Mouse (Mus musculus) brown adipose tissue, adult 24 weeks (tissue): ENCODE results near the gene Colca2. TPM values are rescaled to one million over a fixed set of nuclear protein-coding genes. Genes with fewer than 3 reads are reported as not detected.

Experiments
- H3K27ac ChIP-seq: fragments of 200-500 bp; replicated peaks from 2 replicates; pipeline ENCODE4 v1.5.1; 2012; ENCODE audit warnings: low read depth, mild to moderate bottlenecking, low read length
- H3K4me1 ChIP-seq: fragments of 200-500 bp; 2 replicates; pipeline ENCODE4 v1.6.1; 2012; ENCODE audit warnings: low read length, mixed read lengths; ENCODE audit not compliant: control insufficient read depth, insufficient read depth, insufficient read length
- H3K4me3 ChIP-seq: fragments of 200-500 bp; 2 replicates; pipeline ENCODE4 v1.5.1; 2012; ENCODE audit warnings: low read depth, mild to moderate bottlenecking, low read length, moderate library complexity; ENCODE audit not compliant: insufficient read depth
- polyA plus RNA-seq: library from polyadenylated mRNA; stranded (reverse); fragments of >200 nt; gene quantifications from 2 replicates; pipeline ENCODE4 v1.2.4, GENCODE M21; 2012; ENCODE audit not compliant: missing spikeins, insufficient read depth, insufficient read length

The Colca2 gene
- 5.4 and 15.1 TPM in 2 replicates for polyA plus RNA-seq

DNA sequence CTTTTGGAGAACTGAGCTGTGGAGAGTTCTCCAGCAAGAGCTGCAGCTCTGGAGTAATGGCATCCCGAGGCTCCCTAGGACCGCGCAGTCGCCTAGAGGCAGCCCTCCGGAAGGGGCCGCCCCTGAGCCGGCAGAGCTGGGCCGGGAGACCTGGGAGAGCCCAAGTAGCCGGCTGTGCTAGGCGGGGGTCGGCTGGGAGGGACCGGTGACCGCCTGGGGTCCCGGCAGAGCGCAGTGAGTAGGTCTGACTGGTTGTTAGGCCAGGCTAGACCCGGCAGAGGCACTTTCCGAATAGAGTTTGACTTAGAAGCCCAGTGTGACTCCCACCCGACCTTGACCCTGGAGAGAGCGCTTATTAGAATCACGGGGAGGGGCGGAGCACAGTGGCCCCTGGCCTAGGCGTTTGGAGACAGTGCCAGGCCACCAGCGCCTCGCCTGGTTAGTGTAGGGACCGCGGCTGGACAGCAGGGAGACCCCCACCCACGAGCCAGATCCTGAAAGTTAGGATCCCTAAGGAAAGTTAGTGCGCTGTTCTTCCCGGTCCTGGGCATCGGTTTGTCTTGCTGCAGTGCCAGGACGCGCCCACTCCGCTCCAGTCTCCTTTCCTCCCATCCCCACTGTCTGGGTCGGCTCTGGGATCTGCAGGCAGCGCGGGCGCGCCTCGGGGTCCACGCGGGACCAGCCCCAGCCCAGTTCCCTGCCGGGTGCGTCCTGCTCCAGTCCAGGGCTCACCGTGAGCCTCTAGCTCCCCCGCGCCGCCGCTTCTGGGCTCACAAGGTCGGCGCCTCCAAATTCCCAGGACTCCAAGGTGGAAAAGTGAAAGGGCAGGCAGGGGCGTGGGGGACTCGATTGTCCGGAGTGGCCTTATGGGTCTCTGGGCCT is at the start of gene Colca2:
Gene Colca2 (minus strand): TSS at position 70 of the 882 bp plus-strand sequence.
- Histone ChIP-seq H3K4me3 (peak within 1 kb of the TSS; percentile 95), H3K4me1 (no peaks in the 10 kb centered on the region), H3K27ac (peak within 1 kb of the TSS; percentile 99)

DNA sequence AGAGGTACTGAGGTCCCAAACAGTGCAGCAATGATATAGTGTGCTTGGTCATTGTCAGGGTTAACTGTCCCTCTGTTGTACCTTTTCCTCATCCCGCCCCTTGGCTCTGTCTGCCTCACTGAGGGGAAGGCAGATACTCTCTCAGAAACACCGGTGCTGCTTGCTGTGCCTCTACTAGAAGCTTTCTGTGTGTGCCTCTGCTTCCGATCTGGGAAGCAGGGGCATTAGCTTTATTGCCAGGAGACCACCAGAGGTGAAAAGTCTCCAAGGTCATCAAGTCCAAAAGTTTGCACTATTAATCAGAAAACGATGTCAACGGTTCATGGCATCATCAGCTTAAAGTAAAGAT is 49.2 kb upstream of the Colca2 start:
- Histone ChIP-seq H3K4me3 (no peak overlapping the region), H3K27ac (no peak overlapping the region), H3K4me1 (no peaks in the 10 kb centered on the region)

GRCm38 (mm10) chr9:51326619-51327554 is 48.5 kb upstream of the Colca2 start:
- Histone ChIP-seq H3K27ac (no peak overlapping the region), H3K4me1 (no peaks in the 10 kb centered on the region), H3K4me3 (no peak overlapping the region)

DNA sequence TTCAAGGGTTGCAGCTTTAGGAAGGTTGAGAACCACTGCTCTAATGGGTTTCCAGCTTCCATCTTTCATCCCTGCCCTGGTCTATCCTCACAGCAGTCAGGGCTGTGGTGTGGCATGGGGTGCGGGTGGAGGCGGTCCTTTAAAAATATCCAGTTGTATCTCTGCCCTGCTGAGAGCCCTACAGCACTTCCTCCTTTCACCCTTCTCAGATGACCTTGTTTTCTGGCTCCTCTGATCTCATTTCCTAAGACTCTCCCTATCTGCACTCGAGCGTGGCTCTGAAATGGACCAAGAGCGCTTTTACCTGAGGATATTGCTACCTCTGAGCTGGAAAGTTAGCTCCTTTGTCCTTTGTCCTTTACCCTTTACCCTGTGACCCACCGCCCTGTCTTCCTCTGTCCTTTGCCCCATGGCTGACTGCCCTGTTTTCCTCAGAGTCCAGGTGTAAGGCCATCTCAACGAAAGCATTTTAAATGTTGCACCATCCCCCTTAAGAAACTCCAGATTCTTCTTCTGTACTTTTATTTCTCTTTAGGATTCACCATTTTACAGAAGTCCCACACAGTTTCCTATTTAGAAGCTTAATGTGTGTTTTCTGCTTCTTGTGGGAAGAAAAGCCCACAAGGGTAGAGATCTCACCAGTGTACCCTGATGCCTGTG is 46.2 kb upstream of the Colca2 start:
- Histone ChIP-seq H3K4me3 (no peak overlapping the region), H3K4me1 (no peaks in the 10 kb centered on the region)

GRCm38 (mm10) chr9:51320096-51320495 is 41.7 kb upstream of the Colca2 start:
- H3K27ac ChIP-seq: no peak overlapping the region
- no peaks in the 10 kb centered on the region for H3K4me1 ChIP-seq
- no peak overlapping the region for H3K4me3 ChIP-seq

More for the DNA sequence above, 46.2 kb upstream of the Colca2 start:
- H3K27ac ChIP-seq: no peak overlapping the region

- H3K27ac ChIP-seq: no peak overlapping the region
- H3K4me1 ChIP-seq: no peaks in the 10 kb centered on the region
- no peak overlapping the region for H3K4me3 ChIP-seq
Measured at GRCm38 (mm10) chr9:51318246-51318645, 39.9 kb upstream of the Colca2 start.

DNA sequence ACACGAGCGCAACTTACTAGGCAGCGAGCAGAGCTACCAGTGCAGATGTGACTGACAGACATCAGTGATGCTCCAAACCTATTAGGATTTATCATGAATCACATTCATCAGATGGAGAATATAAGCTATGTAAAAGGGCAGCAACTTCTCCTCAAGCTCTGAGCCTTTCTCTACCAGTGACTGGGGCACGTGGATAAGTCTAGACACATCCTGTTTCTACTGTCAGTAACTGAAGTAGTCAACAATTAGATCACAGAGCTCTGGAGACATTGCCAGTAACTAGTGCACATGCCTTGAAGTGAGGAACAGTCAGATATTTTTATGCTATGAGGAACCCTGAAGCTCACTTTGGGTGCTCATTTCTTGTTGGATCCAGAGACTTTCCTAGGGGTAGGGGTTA is 39.0 kb upstream of the Colca2 start:
- no peaks in the 10 kb centered on the region for H3K4me1 ChIP-seq
- no peak overlapping the region for H3K4me3 ChIP-seq
- H3K27ac ChIP-seq: no peak overlapping the region

DNA sequence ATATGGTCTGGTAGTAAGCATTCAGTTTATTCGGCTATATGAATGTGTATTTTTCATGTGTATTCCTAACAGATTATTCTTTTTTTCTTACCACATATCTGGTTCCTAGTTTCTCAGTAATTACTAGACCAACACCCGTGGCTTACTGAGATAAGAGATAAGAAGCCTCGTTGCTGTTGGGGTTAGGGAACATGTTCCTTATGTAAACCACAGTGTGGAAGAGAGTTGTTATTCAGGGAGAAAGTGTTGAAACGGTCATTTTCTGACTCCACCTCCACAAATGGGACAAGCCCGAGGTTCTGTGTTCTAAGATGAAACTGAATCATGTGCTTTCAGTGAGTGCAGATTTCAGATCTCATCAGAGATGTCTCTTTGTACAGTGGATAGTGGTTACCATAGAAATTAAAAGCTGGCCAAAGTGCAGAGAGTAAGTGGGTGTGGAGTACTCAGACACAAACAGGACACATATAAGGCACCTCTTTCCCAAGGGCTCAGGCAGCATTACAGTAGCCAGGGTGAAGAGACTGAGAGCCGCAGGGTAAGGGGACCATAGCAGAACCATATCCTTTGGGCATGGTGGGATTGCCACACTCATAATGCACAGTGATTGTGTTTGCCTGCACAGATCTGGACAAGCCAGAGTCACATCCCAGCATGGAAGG is 37.2 kb upstream of the Colca2 start:
- H3K27ac ChIP-seq: no peak overlapping the region
- no peaks in the 10 kb centered on the region for H3K4me1 ChIP-seq
- no peak overlapping the region for H3K4me3 ChIP-seq

DNA sequence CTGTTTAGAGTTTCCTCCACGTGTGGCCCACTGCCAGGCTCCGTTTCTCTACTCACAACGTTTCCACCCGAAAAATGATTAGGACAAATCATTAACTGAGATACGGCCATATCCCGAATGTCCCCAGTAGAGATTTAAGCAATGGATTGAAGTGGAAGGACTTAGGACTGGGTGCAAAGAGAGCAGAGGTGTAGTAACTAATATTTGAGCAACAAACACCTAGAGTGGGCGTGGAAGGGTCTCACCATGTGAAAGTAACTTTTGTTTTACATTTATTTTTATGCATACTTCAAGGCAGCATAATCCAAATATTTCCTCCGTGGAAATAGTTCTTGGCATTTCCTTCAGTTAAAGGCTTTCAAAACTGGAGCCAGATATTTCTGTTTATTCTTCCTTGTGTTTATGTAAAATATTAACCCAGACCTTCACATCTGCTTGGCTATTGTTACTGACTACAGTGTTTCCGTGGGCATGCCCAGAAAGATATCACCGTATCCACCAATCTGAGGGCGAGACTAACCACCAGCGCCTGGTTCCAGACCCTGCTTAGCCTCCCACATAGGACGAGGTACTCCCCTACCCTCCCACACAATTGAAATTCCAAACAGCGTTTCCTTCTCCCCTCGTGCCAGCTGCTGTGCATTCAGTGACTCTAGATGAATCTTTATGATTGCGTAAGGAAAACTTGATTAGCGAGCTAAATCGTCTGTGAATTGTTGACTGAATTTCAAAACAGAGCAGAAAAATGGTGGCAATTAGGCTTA is 34.4 kb upstream of the Colca2 start:
- no peak overlapping the region for H3K4me3 ChIP-seq

DNA sequence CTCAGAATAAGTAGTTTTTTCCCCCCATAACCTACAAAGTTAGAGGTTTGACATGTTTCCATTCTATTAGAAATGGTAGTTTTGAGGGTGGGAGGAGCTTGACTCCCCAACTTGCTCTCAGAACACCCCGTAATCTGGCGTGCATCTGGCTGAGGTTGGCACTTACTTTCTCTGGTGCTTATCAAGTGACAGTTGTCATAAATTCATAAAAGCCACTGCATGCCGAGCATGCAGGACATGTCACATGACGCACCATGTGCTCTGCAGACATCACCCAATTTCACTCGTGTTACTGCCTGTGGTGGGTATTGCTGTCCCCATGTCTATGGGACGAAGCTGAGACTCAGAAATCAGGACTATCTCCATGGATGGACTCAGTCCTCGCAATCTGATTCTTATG is 32.1 kb upstream of the Colca2 start:
- Histone ChIP-seq H3K4me3 (no peak overlapping the region), H3K27ac (no peak overlapping the region), H3K4me1 (no peaks in the 10 kb centered on the region)

More for the DNA sequence above, 34.4 kb upstream of the Colca2 start:
- no peaks in the 10 kb centered on the region for H3K4me1 ChIP-seq
- H3K27ac ChIP-seq: no peak overlapping the region

DNA sequence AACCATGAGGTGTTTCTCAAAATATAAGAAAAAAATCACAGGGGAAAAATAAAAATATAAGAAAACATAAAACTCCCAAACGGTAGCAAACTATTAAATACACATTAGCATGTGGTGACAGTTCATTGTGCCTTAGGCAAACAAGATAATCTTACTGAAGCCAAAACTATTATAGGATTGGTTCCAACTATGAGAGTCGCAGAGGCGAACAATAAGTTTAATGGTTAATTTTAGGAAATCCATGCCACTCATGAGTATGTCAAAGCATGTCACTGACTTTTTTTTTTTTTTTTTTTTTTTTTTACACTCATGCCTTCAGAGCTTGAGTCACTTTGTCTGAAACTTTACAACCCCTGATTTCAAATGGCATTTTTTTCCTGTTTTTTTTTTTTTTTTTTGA is 28.0 kb upstream of the Colca2 start:
- no peak overlapping the region for H3K4me3 ChIP-seq
- no peaks in the 10 kb centered on the region for H3K4me1 ChIP-seq

DNA sequence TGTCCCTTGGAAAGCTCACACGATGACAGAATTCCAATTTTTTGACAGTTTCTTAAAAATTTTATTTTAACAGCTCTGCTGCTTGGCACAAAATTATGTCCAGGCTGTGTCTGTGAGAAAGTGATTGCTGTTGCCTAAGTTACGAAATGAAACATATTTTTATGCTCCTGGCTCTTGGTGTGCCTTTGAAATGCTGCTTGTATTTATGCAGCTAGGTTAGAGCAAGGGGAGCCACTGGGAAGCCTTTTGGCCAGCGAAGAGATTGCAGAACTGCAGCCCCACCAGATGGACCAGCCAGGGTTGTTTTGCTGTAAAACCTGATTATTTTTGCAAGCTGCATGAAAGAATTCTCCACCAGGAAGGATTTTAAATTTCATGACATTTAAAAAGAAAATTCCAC is 26.8 kb upstream of the Colca2 start:
- Histone ChIP-seq H3K27ac (no peak overlapping the region), H3K4me1 (no peaks in the 10 kb centered on the region), H3K4me3 (no peak overlapping the region)

More for the DNA sequence above, 28.0 kb upstream of the Colca2 start:
- H3K27ac ChIP-seq: no peak overlapping the region

DNA sequence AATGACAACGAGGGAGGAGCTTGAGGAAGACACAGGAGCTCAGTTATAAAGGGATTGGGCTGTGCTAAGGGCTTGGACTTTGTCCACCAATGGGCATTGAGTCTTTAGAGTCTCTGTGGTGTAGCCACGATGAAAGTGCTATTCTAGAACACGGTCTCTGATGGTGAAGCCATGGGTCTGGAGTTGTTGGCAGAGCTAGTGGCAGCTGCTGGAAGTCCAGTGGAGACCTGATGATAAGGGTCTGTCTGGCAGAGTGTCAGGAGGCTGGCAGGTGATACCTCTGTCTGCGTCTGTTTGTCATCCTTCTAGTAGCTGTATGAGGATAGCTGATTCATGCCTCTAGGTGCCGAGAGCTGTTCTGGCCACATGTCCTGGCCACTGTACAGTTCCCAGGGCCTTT is 25.6 kb upstream of the Colca2 start:
- Histone ChIP-seq H3K4me1 (no peaks in the 10 kb centered on the region), H3K4me3 (no peak overlapping the region), H3K27ac (no peak overlapping the region)

- H3K27ac ChIP-seq: no peak overlapping the region
- H3K4me1 ChIP-seq: no peaks in the 10 kb centered on the region
Measured at GRCm38 (mm10) chr9:51293541-51293940, 15.2 kb upstream of the Colca2 start.

More at GRCm38 (mm10) chr9:51293541-51293940, 15.2 kb upstream of the Colca2 start:
- H3K4me3 ChIP-seq: no peak overlapping the region
